31 mouse cellular contexts compared by ENCODE assay signal in genomic region chr6:67431808-67432207, GRCm38 (mm10). TPM values are rescaled to one million over a fixed set of nuclear protein-coding genes. Genes with fewer than 3 reads are reported as not detected.
"Had no signal": no experiment of that assay in that cellular context is flagged by ENCODE, and none has a peak within 500 bp of the region (broad histone marks: within the 10 kb centered on the region; RNA-seq: fewer than 3 reads in every experiment).

No protein-coding gene starts in this region.

- DNase-seq: gastrocnemius, postnatal 14 days; gastrocnemius, postnatal 36 days; heart, adult 11 months; heart, adult 2 months; heart, postnatal 14 days; heart, postnatal 36 days; kidney, adult 11 months; kidney, adult 2 months; kidney, adult 9 months; kidney, postnatal 14 days; kidney, postnatal 36 days; layer of hippocampus, adult 9-11 months; layer of hippocampus, postnatal 36 days; left cerebral cortex, postnatal 4 days had no signal

- H3K4me1 ChIP-seq: heart, embryonic 13.5 days; heart, embryonic 15.5 days; hindbrain, embryonic 13.5 days; hindbrain, embryonic 15.5 days; kidney, embryonic 15.5 days; limb, embryonic 13.5 days had no signal

- H3K9ac ChIP-seq: heart, embryonic 13.5 days; heart, embryonic 15.5 days; hindbrain, embryonic 13.5 days; hindbrain, embryonic 15.5 days; kidney, embryonic 15.5 days; limb, embryonic 13.5 days; limb, embryonic 15.5 days had no signal

- H3K4me2 ChIP-seq: heart, embryonic 11.5 days; heart, embryonic 13.5 days; heart, embryonic 15.5 days; hindbrain, embryonic 13.5 days; hindbrain, embryonic 15.5 days; kidney, embryonic 15.5 days; limb, embryonic 13.5 days; limb, embryonic 15.5 days had no signal

- ATAC-seq: hindbrain, postnatal 0 days; intestine, embryonic 16.5 days had no signal

- H3K9me3 ChIP-seq: heart, embryonic 13.5 days; heart, embryonic 15.5 days; hindbrain, embryonic 13.5 days; hindbrain, embryonic 15.5 days; kidney, embryonic 15.5 days; limb, embryonic 13.5 days; limb, embryonic 15.5 days had no signal

- H3K4me3 ChIP-seq: heart, adult 2 months; heart, embryonic 13.5 days; heart, embryonic 15.5 days; hindbrain, embryonic 13.5 days; hindbrain, embryonic 15.5 days; kidney, embryonic 15.5 days; limb, embryonic 13.5 days; limb, embryonic 15.5 days had no signal

- H3K36me3 ChIP-seq: heart, embryonic 13.5 days; heart, embryonic 15.5 days; hindbrain, embryonic 13.5 days; hindbrain, embryonic 15.5 days; kidney, embryonic 15.5 days; limb, embryonic 13.5 days; limb, embryonic 15.5 days had no signal

- H3K27me3 ChIP-seq: heart, embryonic 13.5 days; heart, embryonic 15.5 days; hindbrain, embryonic 13.5 days; hindbrain, embryonic 15.5 days; kidney, embryonic 15.5 days; limb, embryonic 13.5 days; limb, embryonic 15.5 days had no signal

- H3K27ac ChIP-seq: heart, adult 2 months; heart, embryonic 13.5 days; heart, embryonic 15.5 days; hindbrain, embryonic 13.5 days; hindbrain, embryonic 15.5 days; hindbrain, postnatal 0 days; kidney, embryonic 15.5 days; kidney, postnatal 0 days; limb, embryonic 13.5 days; limb, embryonic 15.5 days had no signal

RNA-seq across cellular contexts. Expression of gene Il12rb2, which starts 55.8 kb away (rescaled TPM):
- polyA plus RNA-seq: heart, postnatal 0 days; hindbrain, embryonic 15.5 days; hindbrain, postnatal 0 days; intestine, embryonic 14.5 days; kidney, embryonic 15.5 days; kidney, postnatal 0 days; limb, embryonic 11.5 days had no signal

RNA-seq across cellular contexts. Expression of gene Il23r, which starts 59.8 kb away (rescaled TPM):
- polyA plus RNA-seq: gonadal fat pad, adult 2 months; heart, adult 2 months; heart, embryonic 11.5 days; heart, embryonic 13.5 days; heart, embryonic 15.5 days; heart, postnatal 0 days; hindbrain, embryonic 11.5 days; hindbrain, embryonic 13.5 days; hindbrain, embryonic 15.5 days; kidney, adult 2 months; kidney, embryonic 15.5 days; kidney, postnatal 0 days; limb, embryonic 11.5 days; limb, embryonic 13.5 days; liver, adult 2 months had no signal
